Mouse (Mus musculus) cortical plate, adult 2 months (tissue): ENCODE measurements around the gene Nrg4. TPM values are rescaled to one million over a fixed set of nuclear protein-coding genes. Genes with fewer than 3 reads are reported as not detected.

Experiments used
- H3K27ac ChIP-seq: fragments of 200-500 bp; 2 replicates; pipeline ENCODE4 v1.5.1; 2012; ENCODE audit warnings: low read length, control low read depth, inconsistent platforms; ENCODE audit not compliant: insufficient read depth
- H3K4me1 ChIP-seq: fragments of 200-500 bp; 2 replicates; pipeline ENCODE4 v1.6.1; 2011; ENCODE audit warnings: low read length; ENCODE audit not compliant: control insufficient read depth, insufficient read depth
- H3K4me3 ChIP-seq: fragments of 200-500 bp; 2 replicates; pipeline ENCODE4 v1.5.1; 2011; ENCODE audit warnings: mild to moderate bottlenecking, low read length, control low read depth; ENCODE audit not compliant: insufficient read depth
- CTCF ChIP-seq: fragments of 200-500 bp; IDR thresholded peaks from 2 replicates; pipeline ENCODE4 v1.5.1; 2011; ENCODE audit warnings: mild to moderate bottlenecking, control low read depth, low read length; ENCODE audit not compliant: insufficient read depth; ENCODE audit errors: extremely low read depth
- POLR2A ChIP-seq: fragments of 200-500 bp; IDR thresholded peaks from 2 replicates; pipeline ENCODE4 v1.6.1; 2011; ENCODE audit warnings: mild to moderate bottlenecking, low read length, control low read depth; ENCODE audit not compliant: insufficient read depth; ENCODE audit errors: extremely low read depth
- polyA plus RNA-seq: library from polyadenylated mRNA; depleted of rRNA; stranded (reverse); fragments of >200 nt; gene quantifications from 2 replicates; pipeline ENCODE4 v1.2.3, GENCODE M21; 2012; rRNA removed

The Nrg4 gene
- polyA plus RNA-seq, 1 experiment, result 1.9 TPM

- no peak for TF ChIP-seq POLR2A
- no peak for TF ChIP-seq CTCF
- Histone ChIP-seq H3K27ac (peak overlapping the region; percentile 36; the same call in 1 of the 2 replicates), H3K4me1 (peaks cover 4% of the 10 kb centered on the region; the same call in 1 of the 2 replicates), H3K4me3 (peak overlapping the region; percentile 94)
These were observed 118.2 kb downstream of the Nrg4 start for GRCm38 (mm10) chr9:55208458-55208789.

- Histone ChIP-seq H3K4me1 (no peaks in the 10 kb centered on the region), H3K27ac (no peak overlapping the region), H3K4me3 (no peak overlapping the region)
- TF ChIP-seq POLR2A (no peak), CTCF (no peak)
These were observed 127.3 kb downstream of the Nrg4 start for GRCm38 (mm10) chr9:55199348-55199747.

DNA sequence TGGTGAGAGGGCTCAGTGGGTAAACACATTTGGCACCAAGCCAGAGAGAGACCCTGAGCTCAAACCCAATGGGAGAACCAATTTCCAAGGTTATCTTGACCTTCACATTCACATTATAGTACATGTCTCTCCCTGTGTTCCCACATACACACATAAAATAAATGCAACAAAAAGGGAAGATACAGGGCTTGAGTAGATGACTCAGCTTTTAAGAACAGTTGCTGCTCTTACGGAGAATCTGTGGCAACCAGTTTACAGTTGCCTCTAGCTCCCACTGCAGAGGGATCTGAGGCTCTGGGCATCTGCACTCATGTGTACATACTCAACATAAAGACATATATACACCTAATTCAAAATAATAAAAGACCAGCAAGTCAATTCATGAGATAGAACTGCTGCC, 128.4 kb downstream of the Nrg4 start:
- TF ChIP-seq POLR2A (no peak), CTCF (no peak)
- Histone ChIP-seq H3K4me3 (no peak overlapping the region), H3K27ac (peak overlapping the region; percentile 29; the same call in 1 of the 2 replicates), H3K4me1 (no peaks in the 10 kb centered on the region)

DNA sequence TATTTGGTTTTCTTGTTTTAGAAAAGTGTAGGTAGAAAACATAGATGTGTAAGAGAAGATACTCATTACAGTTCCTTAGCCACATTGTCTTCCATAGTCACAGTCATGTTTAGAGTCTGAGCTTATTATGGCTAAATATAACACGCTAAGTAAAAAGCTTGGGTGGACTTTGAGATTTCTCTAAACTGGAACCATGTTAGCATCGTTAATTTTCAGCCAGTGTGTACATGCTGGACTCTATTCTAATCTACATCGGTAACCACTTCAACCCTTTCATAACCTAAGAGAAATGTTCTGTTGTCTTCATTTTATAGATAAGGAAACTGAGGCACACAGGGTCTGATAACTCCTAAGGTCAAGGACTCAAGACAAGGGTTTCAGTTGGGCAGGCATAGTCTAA, 130.8 kb downstream of the Nrg4 start:
- H3K4me3 ChIP-seq, result no peak overlapping the region
- H3K27ac ChIP-seq, result no peak overlapping the region
- H3K4me1 ChIP-seq, result no peaks in the 10 kb centered on the region
- TF ChIP-seq CTCF (no peak), POLR2A (no peak)

DNA sequence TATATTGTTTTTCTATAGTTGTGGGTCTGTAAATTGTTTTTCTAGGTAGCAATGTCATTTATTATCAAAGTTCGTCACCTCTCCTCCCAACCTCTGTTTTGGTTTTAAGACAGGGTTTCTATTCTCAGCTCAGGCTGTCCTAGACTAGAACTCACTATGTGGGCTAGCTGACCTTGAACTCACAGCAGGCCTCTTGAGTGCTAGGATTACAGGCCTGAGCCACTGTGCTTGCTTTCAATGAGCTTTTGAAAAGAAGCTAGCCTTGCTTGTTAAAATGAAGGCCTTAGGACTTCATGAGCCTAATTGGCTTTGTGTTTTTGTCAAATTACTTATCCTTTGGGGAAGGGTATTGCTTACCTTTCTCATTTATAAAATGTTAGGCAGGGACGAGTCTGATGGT, 152.4 kb downstream of the Nrg4 start:
- no peaks in the 10 kb centered on the region; the same call in 1 of the 2 replicates for H3K4me1 ChIP-seq
- TF ChIP-seq POLR2A, result no peak
- TF ChIP-seq CTCF, result no peak
- no peak overlapping the region for H3K27ac ChIP-seq
- H3K4me3 ChIP-seq, result no peak overlapping the region

- Histone ChIP-seq H3K4me3 (no peak overlapping the region), H3K27ac (no peak overlapping the region), H3K4me1 (no peaks in the 10 kb centered on the region; the same call in 1 of the 2 replicates)
- TF ChIP-seq POLR2A (no peak), CTCF (no peak)
These were observed 154.4 kb downstream of the Nrg4 start for GRCm38 (mm10) chr9:55172195-55172685.

- no peak for TF ChIP-seq POLR2A
- no peak for TF ChIP-seq CTCF
- Histone ChIP-seq H3K4me3 (no peak overlapping the region), H3K27ac (no peak overlapping the region), H3K4me1 (no peaks in the 10 kb centered on the region; the same call in 1 of the 2 replicates)
These were observed 155.8 kb downstream of the Nrg4 start for GRCm38 (mm10) chr9:55170655-55171412.

Other genes with a start within 250 kb of the Nrg4 start
- 40.8 and 44.8 TPM in 2 replicates for gene Ube2q2, start 178.0 kb downstream of the Nrg4 start, polyA plus RNA-seq
- 33.1 and 34.8 TPM in 2 replicates for gene Fbxo22, start 117.9 kb downstream of the Nrg4 start, polyA plus RNA-seq
- 6.3 and 6.5 TPM in 2 replicates for gene Tmem266, start 69 bp upstream of the Nrg4 start, polyA plus RNA-seq
- 41.6 and 42.6 TPM in 2 replicates for gene Etfa, start 185.4 kb upstream of the Nrg4 start, polyA plus RNA-seq
- gene Isl2, start 211.8 kb upstream of the Nrg4 start, polyA plus RNA-seq, result not detected in 2 replicates